32 mouse cellular contexts compared by ENCODE assay signal in genomic region chr5:105541051-105541450, GRCm38 (mm10). TPM values are rescaled to one million over a fixed set of nuclear protein-coding genes. Genes with fewer than 3 reads are reported as not detected.
DNase-seq lines count a peak whose midpoint lies in the region; ATAC-seq and TF ChIP-seq lines count a peak whose summit lies in the region.
"Had no signal": no experiment of that assay in that cellular context is flagged by ENCODE, and none has a peak within 500 bp of the region (broad histone marks: within the 10 kb centered on the region; RNA-seq: fewer than 3 reads in every experiment).

No protein-coding gene starts in this region.

- TF ChIP-seq POLR2A in CH12.LX (IDR thresholded peaks at IDR 0.05; ENCODE audit: low read depth, low read length), result no peak

- H3K4me1 ChIP-seq in CH12.LX (ENCODE audit: control insufficient read depth in 1 of 2, insufficient read depth in 2 of 2), result peaks cover 3 to 30% of the 10 kb centered on the region in 2 experiments; a peak in 3 of 4 replicates
- no peaks in the 10 kb centered on the region for H3K4me1 ChIP-seq in forebrain, embryonic 16.5 days (replicated peaks; ENCODE audit: control insufficient read depth, insufficient read depth, low read length)
- H3K4me1 ChIP-seq: embryonic facial prominence, embryonic 13.5 days; forebrain, embryonic 12.5 days; heart, embryonic 15.5 days had no signal

- H3K27ac ChIP-seq in CH12.LX (ENCODE audit: insufficient read depth, low read depth), result no peak overlapping the region
- no peak overlapping the region for H3K27ac ChIP-seq in forebrain, embryonic 16.5 days (ENCODE audit: low read length)
- H3K27ac ChIP-seq: embryonic facial prominence, embryonic 10.5 days; embryonic facial prominence, embryonic 13.5 days; forebrain, embryonic 12.5 days; gastrocnemius, adult 2 months; heart, embryonic 15.5 days; hindbrain, embryonic 10.5 days; hindbrain, embryonic 14.5 days; hindbrain, postnatal 0 days had no signal

- no peaks in the 10 kb centered on the region for H3K79me2 ChIP-seq in CH12.LX (replicated peaks; ENCODE audit: control insufficient read depth, extremely low read depth, insufficient read depth, poor library complexity, severe bottlenecking)

- TF ChIP-seq RAD21 in CH12.LX (IDR thresholded peaks at IDR 0.05; ENCODE audit: low read depth, low read length), result no peak

- no peak for TF ChIP-seq EP300 in CH12.LX (IDR thresholded peaks at IDR 0.05; ENCODE audit: low read length)

- peak; percentile 37 to 38 for DNase-seq in B cell, adult 2 months
- DNase-seq in CH12.LX (ENCODE audit: extremely low read depth), result no peak
- DNase-seq in naive thymus-derived CD4-positive, alpha-beta T cell, adult 2 months (ENCODE audit: low read depth), result peak; percentile 32
- DNase-seq in right cerebral cortex, postnatal 10 days (ENCODE audit: low spot score in 2 of 2), result no peak
- DNase-seq in kidney, adult 11 months, result no peak
- DNase-seq: adrenal gland, adult 8-10 months; adrenal gland, postnatal 25 days; cerebellum, adult 2 months; cerebellum, adult 9-11 months; cerebellum, postnatal 25 days; embryo, embryonic 11 days; forebrain, postnatal 0 days; gastrocnemius, adult 2 months; gastrocnemius, postnatal 14 days; heart, adult 11 months; heart, postnatal 10 days; heart, postnatal 36 days; kidney, adult 2 months had no signal

- WGBS in forebrain, embryonic 16.5 days, result 95% methylated on average over 7 of the region's 7 CpGs

- no peak overlapping the region for H3K4me3 ChIP-seq in CH12.LX (replicated peaks in 1 of 3; ENCODE audit: low read depth in 2 of 3, low read length in 2 of 3, poor library complexity in 1 of 3)
- H3K4me3 ChIP-seq in forebrain, embryonic 16.5 days (replicated peaks; ENCODE audit: low read length), result no peak overlapping the region
- H3K4me3 ChIP-seq: embryonic facial prominence, embryonic 10.5 days; embryonic facial prominence, embryonic 13.5 days; erythroblast, embryonic 14.5 days; forebrain, embryonic 12.5 days; gastrocnemius, adult 2 months; heart, embryonic 12.5 days; heart, embryonic 15.5 days; hindbrain, embryonic 10.5 days had no signal

- no peaks in the 10 kb centered on the region for H3K9me3 ChIP-seq in CH12.LX (replicated peaks; ENCODE audit: low read length)
- no peaks in the 10 kb centered on the region for H3K9me3 ChIP-seq in forebrain, embryonic 16.5 days (ENCODE audit: control insufficient read depth, low read length)
- H3K9me3 ChIP-seq: embryonic facial prominence, embryonic 10.5 days; embryonic facial prominence, embryonic 13.5 days; forebrain, embryonic 12.5 days; G1E; heart, embryonic 15.5 days; hindbrain, embryonic 10.5 days had no signal

- ATAC-seq in forebrain, embryonic 16.5 days, result no peak
- ATAC-seq: forebrain, postnatal 0 days; hindbrain, postnatal 0 days; inflammation-experienced regulatory T-cells, adult 6 months; intestine, embryonic 16.5 days; Patski had no signal

- dilution Hi-C loops in CH12.LX (cut with MboI; ENCODE audit: extremely low pct_ligation_motif_present, extremely low pct_unique_long_range_greater_than_20kb, low sequenced_read_pairs), result no loop called here

- no peak overlapping the region for H3K9ac ChIP-seq in CH12.LX (ENCODE audit: insufficient read depth, low read depth)
- no peak overlapping the region for H3K9ac ChIP-seq in forebrain, embryonic 16.5 days (replicated peaks; ENCODE audit: low read depth, low read length)
- H3K9ac ChIP-seq: embryonic facial prominence, embryonic 13.5 days; forebrain, embryonic 12.5 days; forebrain, postnatal 0 days; heart, embryonic 12.5 days; heart, embryonic 15.5 days; hindbrain, embryonic 14.5 days had no signal

- no peak for TF ChIP-seq CTCF in CH12.LX (conservative IDR thresholded peaks at IDR 0.05 in 1 of 2, IDR thresholded peaks at IDR 0.05 in 1 of 2; ENCODE audit: low read depth in 2 of 2, low read length in 2 of 2)

- H3K4me2 ChIP-seq in CH12.LX (ENCODE audit: insufficient read depth, low read depth, poor library complexity, severe bottlenecking), result no peak overlapping the region
- H3K4me2 ChIP-seq in forebrain, embryonic 16.5 days (ENCODE audit: low read length), result no peak overlapping the region
- H3K4me2 ChIP-seq: embryonic facial prominence, embryonic 13.5 days; forebrain, embryonic 12.5 days; heart, embryonic 12.5 days; heart, embryonic 15.5 days; hindbrain, embryonic 14.5 days had no signal

- no peaks in the 10 kb centered on the region for H3K27me3 ChIP-seq in CH12.LX (replicated peaks)
- no peaks in the 10 kb centered on the region for H3K27me3 ChIP-seq in forebrain, embryonic 16.5 days (replicated peaks; ENCODE audit: control insufficient read depth, insufficient read depth, low read length)
- H3K27me3 ChIP-seq: embryonic facial prominence, embryonic 13.5 days; forebrain, embryonic 12.5 days; heart, embryonic 12.5 days; heart, embryonic 15.5 days; Patski had no signal

- H3K36me3 ChIP-seq in CH12.LX (replicated peaks in 1 of 2; ENCODE audit: control insufficient read depth in 1 of 2, insufficient read depth in 1 of 2, low read length in 1 of 2), result peaks cover 0 to 50% of the 10 kb centered on the region in 2 experiments
- no peaks in the 10 kb centered on the region for H3K36me3 ChIP-seq in forebrain, embryonic 16.5 days (ENCODE audit: control insufficient read depth, insufficient read depth)

- in situ Hi-C loops in CH12.LX (cut with MboI; ENCODE audit: low pct_ligation_motif_present, low pct_unique_long_range_greater_than_20kb, low sequenced_read_pairs), result no loop called here

TF ChIP-seq in CH12.LX, 34 proteins besides CTCF, POLR2A, EP300 and RAD21:
- TF ChIP-seq JUND (conservative IDR thresholded peaks at IDR 0.05; ENCODE audit: low read depth, low read length) (no peak), ETS1 (conservative IDR thresholded peaks at IDR 0.05; ENCODE audit: low read depth, low read length) (no peak), MAX (IDR thresholded peaks at IDR 0.05; ENCODE audit: low read length) (peak; percentile 54; the same call in 1 of the 2 replicates), MEF2A (IDR thresholded peaks at IDR 0.05; ENCODE audit: borderline replicate concordance, low read depth, low read length) (no peak), CHD1 (IDR thresholded peaks at IDR 0.05; ENCODE audit: low read depth, low read length) (no peak), KAT2A (IDR thresholded peaks at IDR 0.05; ENCODE audit: insufficient replicate concordance, low read length) (no peak), SMC3 (IDR thresholded peaks at IDR 0.05; ENCODE audit: low read depth, low read length) (no peak), SIN3A (IDR thresholded peaks at IDR 0.05; ENCODE audit: low read length) (no peak), TBP (conservative IDR thresholded peaks at IDR 0.05; ENCODE audit: low read depth, low read length) (no peak), USF1 (IDR thresholded peaks at IDR 0.05; ENCODE audit: low read depth, low read length) (no peak), ELF1 (IDR thresholded peaks at IDR 0.05; ENCODE audit: low read depth, low read length) (no peak), MXI1 (IDR thresholded peaks at IDR 0.05; ENCODE audit: low read depth, low read length) (0 out of 2 replicates have a peak, but pooled peaks have one; percentile 24), PAX5 (IDR thresholded peaks at IDR 0.05; ENCODE audit: low read length) (no peak), HCFC1 (IDR thresholded peaks at IDR 0.05; ENCODE audit: low read depth, low read length) (no peak), NELFE (IDR thresholded peaks at IDR 0.05; ENCODE audit: low read depth, low read length) (no peak), JUN (IDR thresholded peaks at IDR 0.05; ENCODE audit: insufficient read depth, low read depth, low read length) (no peak), CHD2 (IDR thresholded peaks at IDR 0.05; ENCODE audit: low read length) (no peak), BHLHE40 (IDR thresholded peaks at IDR 0.05; ENCODE audit: low read depth, low read length) (peak; percentile 55), TCF12 (IDR thresholded peaks at IDR 0.05; ENCODE audit: low read depth, low read length) (no peak)

RNA-seq across cellular contexts. Expression of gene Lrrc8c, which starts 21.9 kb away (rescaled TPM):
- total RNA-seq in CH12.LX (2012; rRNA removed) (2.4 and 5.9 TPM in 2 replicates), CH12.LX (2014; rRNA removed) (2.4 and 3.3 TPM in 2 replicates)
- polyA plus RNA-seq in CH12.LX (2012; ENCODE audit: insufficient read length, low read depth), result 7.3 and 10.3 TPM in 2 replicates
- polyA plus RNA-seq in forebrain, embryonic 16.5 days (2015; fragmentation: Nextera tagmentation; extraction: Ambion mirVana), result 12.0 and 12.5 TPM in 2 replicates

Comparison
In these comparisons a context has a peak if more than half of its experiments do, and no peak if none do; other contexts are left out.
1. DNase-seq: peak in B cell, adult 2 months (2 of 2) and naive thymus-derived CD4-positive, alpha-beta T cell, adult 2 months (single experiment); none in CH12.LX (single experiment), right cerebral cortex, postnatal 10 days (0 of 2) and kidney, adult 11 months (single experiment).